Mouse (Mus musculus): Measurements from ENCODE around the gene Lipk. TPM values are rescaled to one million over a fixed set of nuclear protein-coding genes. Genes with fewer than 3 reads are reported as not detected.

Gene Lipk
- not detected for total RNA-seq (2023)

DNA sequence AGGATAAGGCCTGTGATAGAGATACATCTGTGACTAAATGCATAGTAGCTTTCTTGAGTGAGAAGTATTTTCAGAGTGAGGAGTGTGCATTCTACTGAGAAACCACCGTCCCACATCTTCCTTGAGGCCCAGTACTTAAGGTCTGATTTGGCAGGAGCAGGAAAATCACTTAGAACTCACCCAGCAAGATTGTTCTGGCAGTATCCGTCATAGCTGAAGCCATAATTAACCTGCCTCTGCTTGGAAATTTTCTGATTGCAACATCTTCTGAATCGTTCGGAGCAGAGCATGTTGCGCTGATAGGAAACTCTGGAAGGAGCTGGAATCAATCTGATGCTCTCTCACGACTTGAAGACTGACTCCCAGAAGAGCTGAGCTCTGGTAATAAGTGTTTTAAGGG is at the start of gene Lipk:
Lipk (plus strand) TSS at position 289 of the 400 bp plus-strand sequence.

DNA sequence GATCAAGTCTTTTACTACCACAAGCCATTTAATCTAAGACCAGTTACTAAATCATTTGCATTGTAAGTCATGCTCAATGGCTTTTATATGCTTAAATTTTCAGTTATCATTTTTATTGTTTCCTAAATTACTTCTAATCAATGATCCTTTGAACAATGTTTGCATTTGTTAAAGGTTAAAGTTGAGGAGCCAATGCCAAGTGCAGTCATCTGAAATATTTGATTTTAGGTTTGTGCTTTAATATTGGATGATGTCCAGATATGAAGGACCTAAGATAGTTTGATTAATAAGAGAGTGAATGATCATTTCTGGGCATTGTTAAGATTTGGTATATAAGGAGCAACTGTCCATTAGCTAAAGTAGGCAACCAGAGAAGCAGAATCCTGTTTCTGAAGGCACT is 47.2 kb upstream of the Lipk start, which contains the start of gene Lipf:
Lipf (plus strand) TSS at position 301 of the 400 bp plus-strand sequence.

DNA sequence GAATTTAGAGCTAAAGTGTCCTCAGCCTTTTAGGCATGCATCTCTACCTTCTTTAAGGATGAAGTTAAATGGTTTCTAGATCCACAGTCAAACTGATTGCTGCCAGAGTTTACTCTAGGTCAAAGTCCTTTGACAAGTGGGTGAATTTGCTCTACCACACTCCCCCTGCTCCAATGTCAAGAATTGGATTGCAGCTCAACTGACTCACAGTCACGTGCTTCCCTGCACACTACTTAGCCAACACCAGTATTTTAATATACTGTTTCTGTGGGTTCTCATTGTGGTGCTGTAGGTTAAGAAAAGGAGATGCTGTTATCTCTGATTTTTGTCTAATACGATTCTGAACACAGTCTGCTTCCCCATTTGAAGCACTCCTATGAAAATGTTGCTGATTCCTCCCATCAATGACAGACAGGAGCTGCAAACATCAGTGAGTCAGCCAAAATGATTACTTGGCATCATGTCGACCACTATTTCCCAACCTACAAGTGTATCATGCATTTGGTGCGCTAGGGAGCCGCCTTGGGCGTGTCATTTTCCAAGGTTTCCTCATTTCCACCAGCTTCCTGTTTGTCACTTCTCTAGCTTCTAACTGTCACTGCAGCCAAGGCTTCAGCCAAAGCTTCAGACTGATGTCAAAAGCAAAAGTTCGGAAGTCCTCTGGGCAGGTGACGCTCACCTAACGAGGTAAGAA is 58.8 kb downstream of the Lipk start, which contains the start of gene Lipn:
Lipn (plus strand) TSS at position 580 of the 694 bp plus-strand sequence.

Other genes with a start within 250 kb of the Lipk start
- 1 to 10 TPM; 6.0 to 9.9 TPM for gene Lipo3, start 246.3 kb upstream of the Lipk start, total RNA-seq (2023)
- gene Lipo1, start 220.8 kb upstream of the Lipk start, total RNA-seq (2023): not detected
- not detected for gene Lipf, start 47.1 kb upstream of the Lipk start, total RNA-seq (2023)
- not detected for gene Lipn, start 59.1 kb downstream of the Lipk start, total RNA-seq (2023)
- not detected for gene Lipm, start 92.6 kb downstream of the Lipk start, total RNA-seq (2023)
- not detected for gene Ankrd22, start 157.8 kb downstream of the Lipk start, total RNA-seq (2023)
- 10 to 100 TPM; 30.6 to 34.0 TPM for gene Stambpl1, start 183.9 kb downstream of the Lipk start, total RNA-seq (2023)
- gene Acta2, start 247.3 kb downstream of the Lipk start, total RNA-seq (2023): 1 to 10 TPM; 4.0 to 5.9 TPM

Data from monocyte, adult 59 days (primary cell).